Mouse (Mus musculus) testis, adult 2 months (tissue): ENCODE measurements around the gene Plekhg3.

Source experiments
- CTCF ChIP-seq: fragments of 200-500 bp; IDR thresholded peaks from 2 replicates; pipeline ENCODE4 v1.5.1; 2012; ENCODE audit warnings: low read depth, mild to moderate bottlenecking, inconsistent platforms, low read length, moderate library complexity; ENCODE audit not compliant: control insufficient read depth, insufficient read depth, insufficient replicate concordance
- POLR2A ChIP-seq: fragments of 200-500 bp; IDR thresholded peaks from 2 replicates; pipeline ENCODE4 v1.6.1; 2012; ENCODE audit warnings: low read depth, mild to moderate bottlenecking, inconsistent platforms, low read length, moderate library complexity; ENCODE audit not compliant: control insufficient read depth

DNA sequence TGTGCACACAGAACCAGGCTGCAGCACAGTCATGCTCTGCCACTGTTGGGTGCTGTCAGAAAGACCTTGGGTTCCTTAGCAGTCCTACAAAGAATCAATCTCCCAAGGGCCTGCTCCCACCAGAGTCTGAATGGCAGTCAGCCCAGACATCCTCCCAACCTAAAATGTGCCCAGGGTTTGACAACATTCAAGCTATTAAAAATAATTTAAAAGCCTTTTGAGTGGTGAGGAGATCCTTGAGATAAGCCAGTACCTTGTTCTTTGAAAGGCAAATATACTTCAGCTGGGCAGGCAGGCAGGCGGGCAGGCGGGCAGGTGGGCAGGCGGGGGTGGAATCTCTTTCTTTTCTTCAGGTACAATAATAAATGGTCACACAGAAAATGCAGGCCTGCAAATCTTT, 5.8 kb upstream of the Plekhg3 start:
- no peak for TF ChIP-seq POLR2A
- TF ChIP-seq CTCF: no peak
